Mouse (Mus musculus) kidney, postnatal 0 days (tissue): ENCODE results near the gene Aff2. TPM values are rescaled to one million over a fixed set of nuclear protein-coding genes. Genes with fewer than 3 reads are reported as not detected.

Experiments
- ATAC-seq: fragments of 200-750 bp; cut with Nextera tagmentation; replicated peaks from 2 replicates; pipeline ENCODE4 v1.8.0; 2017; ENCODE audit warnings: low read depth, moderate number of reproducible peaks, moderate TSS enrichment, moderate library complexity; ENCODE audit not compliant: low FRiP score
- DNase-seq: peaks from one replicate; pipeline ENCODE4 v3.0.0-alpha.2; 2016; ENCODE audit warnings: low spot score
- H3K27ac ChIP-seq: fragments of 300-500 bp; sonication (generic); 2 replicates; pipeline ENCODE4 v1.5.1; 2014; ENCODE audit warnings: mild to moderate bottlenecking
- H3K27me3 ChIP-seq: fragments of 300-500 bp; sonication (generic); 2 replicates; pipeline ENCODE4 v1.6.1; 2014; ENCODE audit warnings: low read length, mixed read lengths; ENCODE audit not compliant: insufficient read depth
- H3K36me3 ChIP-seq: fragments of 300-500 bp; sonication (generic); 2 replicates; pipeline ENCODE4 v1.6.1; 2014; ENCODE audit warnings: low read length, mixed read lengths; ENCODE audit not compliant: insufficient read depth
- H3K4me1 ChIP-seq: fragments of 300-500 bp; sonication (generic); replicated peaks from 2 replicates; pipeline ENCODE4 v1.6.1; 2014; ENCODE audit warnings: antibody characterized with exemption, low read length, mixed read lengths; ENCODE audit not compliant: insufficient read depth
- H3K4me2 ChIP-seq: fragments of 300-500 bp; sonication (generic); 2 replicates; pipeline ENCODE4 v1.6.1; 2014; ENCODE audit warnings: mild to moderate bottlenecking, low read length, moderate library complexity, mixed read lengths
- H3K4me3 ChIP-seq: fragments of 300-500 bp; sonication (generic); replicated peaks from 2 replicates; pipeline ENCODE4 v1.5.1; 2014; ENCODE audit warnings: low read depth, low read length
- H3K9ac ChIP-seq: fragments of 300-500 bp; sonication (generic); 2 replicates; pipeline ENCODE4 v1.6.1; 2014; ENCODE audit warnings: low read depth, low read length
- H3K9me3 ChIP-seq: fragments of 300-500 bp; sonication (generic); replicated peaks from 2 replicates; pipeline ENCODE4 v1.6.1; 2016; ENCODE audit warnings: low read length, inconsistent platforms, mixed read lengths
- CTCF ChIP-seq: IDR thresholded peaks from 2 replicates; pipeline ENCODE4 v1.5.1; 2016; ENCODE audit warnings: antibody characterized with exemption, low read depth, mild to moderate bottlenecking, moderate library complexity
- WGBS: fragments of 180-500 bp; shearing (Covaris S2); extraction: QIAGEN DNeasy Blood & Tissue Kit; methylation state at CpG from one replicate; pipeline ENCODE4 v1.1.7; 2014; 5-methylcytosine and 5-hydroxymethylcytosine counted together
- polyA plus RNA-seq: library from polyadenylated mRNA; unstranded; fragments of >200 nt; fragmentation: Nextera tagmentation; extraction: Ambion mirVana; gene quantifications from 2 replicates; pipeline ENCODE4 v1.2.1, GENCODE M21; 2015

The Aff2 gene
- polyA plus RNA-seq, 1 experiment from 2014 or later, result 0.83 TPM

DNA sequence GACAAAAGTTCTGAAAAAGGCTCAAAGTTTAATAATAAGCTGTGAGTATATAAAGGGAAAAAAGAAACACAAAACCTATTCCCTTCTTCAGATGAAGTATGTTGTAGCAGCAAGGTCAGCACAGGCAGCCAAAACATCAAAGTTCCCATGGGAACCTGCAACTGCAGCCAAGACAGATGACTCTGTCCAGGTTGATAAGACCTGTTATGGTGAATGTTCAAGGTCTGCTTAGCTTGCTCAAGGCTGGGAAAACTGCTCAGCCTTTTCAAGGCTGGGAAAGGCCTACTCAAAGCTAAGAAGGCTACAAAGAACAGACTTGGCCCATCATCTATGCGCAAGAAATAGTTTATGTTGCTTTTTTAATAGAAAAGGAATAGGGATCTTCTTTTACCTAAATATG is 315.6 kb downstream of the Aff2 start:
- no peak for ATAC-seq
- TF ChIP-seq CTCF, result no peak
- WGBS, result 91% methylated on average over 1 of the region's 1 CpGs
- no peaks in the 10 kb centered on the region for H3K4me1 ChIP-seq
- H3K27me3 ChIP-seq, result no peaks in the 10 kb centered on the region
- H3K4me3 ChIP-seq, result no peak overlapping the region
- H3K9ac ChIP-seq, result no peak overlapping the region
- H3K9me3 ChIP-seq, result no peaks in the 10 kb centered on the region
- DNase-seq, result no peak
- no peak overlapping the region for H3K4me2 ChIP-seq
- H3K36me3 ChIP-seq, result no peaks in the 10 kb centered on the region
- H3K27ac ChIP-seq, result no peak overlapping the region

DNA sequence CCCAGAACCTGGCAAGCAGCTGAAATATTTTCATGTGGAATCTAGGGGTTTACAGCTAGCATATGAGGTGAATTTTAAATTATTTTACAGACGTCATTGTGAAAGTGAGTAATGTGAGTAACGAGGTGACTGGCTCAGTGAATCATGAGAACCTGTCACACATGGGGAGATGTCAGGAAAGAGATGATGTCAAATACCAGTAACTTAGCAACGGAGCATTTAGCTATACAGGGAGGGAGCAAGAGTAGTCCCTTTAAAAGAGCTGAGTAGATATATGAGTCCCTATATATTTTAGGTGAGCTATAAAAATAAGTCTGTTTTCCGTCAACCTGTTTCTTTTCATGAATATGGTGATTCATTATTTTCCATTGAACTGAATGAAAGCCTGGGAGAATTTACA is 338.7 kb downstream of the Aff2 start:
- WGBS, result 57% methylated on average over 4 of the region's 4 CpGs
- ATAC-seq, result no peak
- no peak overlapping the region for H3K27ac ChIP-seq
- no peaks in the 10 kb centered on the region for H3K36me3 ChIP-seq
- H3K4me2 ChIP-seq, result no peak overlapping the region
- H3K4me3 ChIP-seq, result no peak overlapping the region
- H3K27me3 ChIP-seq, result no peaks in the 10 kb centered on the region
- no peaks in the 10 kb centered on the region for H3K9me3 ChIP-seq
- no peaks in the 10 kb centered on the region for H3K4me1 ChIP-seq
- no peak overlapping the region for H3K9ac ChIP-seq
- TF ChIP-seq CTCF, result no peak
- DNase-seq, result no peak

DNA sequence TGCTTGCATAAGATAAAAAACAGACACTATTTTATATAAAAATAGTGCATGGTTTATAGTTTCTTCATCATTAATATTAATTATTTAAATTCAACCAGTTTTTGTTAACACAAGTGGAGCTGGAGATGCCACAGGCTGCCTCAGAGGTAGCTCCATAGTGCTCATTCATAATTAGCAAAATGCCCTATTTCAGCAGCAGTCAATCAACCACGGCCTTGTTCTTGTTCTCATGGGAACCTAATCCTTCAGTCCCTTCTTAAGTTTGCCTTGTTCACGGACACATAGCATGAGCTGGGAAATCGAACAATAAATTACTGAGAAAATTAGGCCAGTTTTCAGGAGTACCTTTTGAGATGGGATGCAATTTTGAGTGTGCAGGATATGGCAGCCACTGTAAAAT is 378.9 kb downstream of the Aff2 start:
- H3K27ac ChIP-seq, result no peak overlapping the region
- TF ChIP-seq CTCF, result no peak
- no peaks in the 10 kb centered on the region for H3K27me3 ChIP-seq
- H3K4me1 ChIP-seq, result no peaks in the 10 kb centered on the region
- H3K36me3 ChIP-seq, result no peaks in the 10 kb centered on the region
- no peaks in the 10 kb centered on the region for H3K9me3 ChIP-seq
- H3K4me3 ChIP-seq, result no peak overlapping the region
- no peak for ATAC-seq
- H3K4me2 ChIP-seq, result no peak overlapping the region
- no peak overlapping the region for H3K9ac ChIP-seq
- no peak for DNase-seq
- WGBS, result 55% methylated on average over 3 of the region's 3 CpGs

DNA sequence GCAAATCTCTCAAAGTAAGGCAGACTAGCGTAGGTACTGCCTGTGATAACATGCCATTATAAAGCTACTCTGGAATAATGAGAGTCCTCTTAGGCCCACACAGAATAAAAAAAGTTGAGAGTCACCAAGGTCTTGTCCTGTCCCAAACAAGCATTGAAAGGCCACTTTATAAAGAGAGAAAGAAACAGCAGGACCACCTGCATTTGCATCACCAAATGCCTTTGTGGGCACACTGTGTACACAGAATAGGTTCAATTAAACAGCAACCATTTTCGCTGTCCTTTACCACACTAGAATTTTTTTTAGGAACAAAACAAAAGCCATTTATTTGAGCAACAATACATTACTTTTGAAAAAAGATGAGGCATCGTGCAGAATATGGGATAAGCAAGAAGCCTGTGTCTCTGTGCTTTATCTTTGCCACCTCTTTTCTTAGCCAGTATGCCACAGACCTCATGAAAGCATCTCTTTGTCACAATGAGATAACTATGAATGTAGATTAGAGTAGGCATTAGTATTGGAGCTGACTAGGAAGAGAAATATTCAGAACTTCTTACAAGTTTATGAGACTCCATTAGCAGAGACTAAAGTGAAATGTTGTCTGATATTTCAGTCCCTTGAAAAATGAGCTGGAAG is 385.0 kb downstream of the Aff2 start:
- no peak for DNase-seq
- WGBS, result 65% methylated on average over 3 of the region's 3 CpGs

DNA sequence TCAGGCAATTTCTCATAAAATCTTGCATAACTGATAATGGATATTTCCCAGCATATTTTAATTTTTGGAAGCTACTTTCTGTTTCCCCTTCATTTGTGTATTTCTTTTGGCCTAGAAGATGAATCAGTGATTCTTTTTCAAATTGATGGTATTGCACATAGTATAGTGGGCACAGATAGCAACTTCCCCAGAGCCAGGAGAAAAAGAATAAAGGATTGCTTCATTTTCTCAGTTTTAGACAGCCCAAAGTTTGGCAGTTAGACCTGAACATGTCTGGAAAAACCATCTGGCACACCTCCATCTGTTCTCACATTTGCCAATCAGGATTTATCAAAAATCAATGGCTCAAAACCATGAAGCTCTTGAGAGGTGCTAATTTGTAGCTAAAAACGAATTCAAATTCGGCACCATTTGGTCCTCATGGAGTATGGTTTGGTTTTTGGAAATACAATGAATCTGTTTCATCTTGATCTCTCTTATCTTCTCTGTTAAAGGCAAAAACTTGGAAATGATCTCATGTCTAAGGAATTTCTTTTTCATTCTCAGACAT is 441.9 kb downstream of the Aff2 start:
- WGBS, result 86% methylated on average over 2 of the region's 2 CpGs
- ATAC-seq, result no peak
- H3K27me3 ChIP-seq, result no peaks in the 10 kb centered on the region

More for the DNA sequence above, 385.0 kb downstream of the Aff2 start:
- Histone ChIP-seq H3K27me3 (no peaks in the 10 kb centered on the region), H3K27ac (no peak overlapping the region), H3K4me1 (no peaks in the 10 kb centered on the region), H3K4me3 (no peak overlapping the region), H3K9ac (no peak overlapping the region), H3K9me3 (no peaks in the 10 kb centered on the region), H3K36me3 (no peaks in the 10 kb centered on the region), H3K4me2 (no peak overlapping the region)
- no peak for ATAC-seq
- no peak for TF ChIP-seq CTCF

DNA sequence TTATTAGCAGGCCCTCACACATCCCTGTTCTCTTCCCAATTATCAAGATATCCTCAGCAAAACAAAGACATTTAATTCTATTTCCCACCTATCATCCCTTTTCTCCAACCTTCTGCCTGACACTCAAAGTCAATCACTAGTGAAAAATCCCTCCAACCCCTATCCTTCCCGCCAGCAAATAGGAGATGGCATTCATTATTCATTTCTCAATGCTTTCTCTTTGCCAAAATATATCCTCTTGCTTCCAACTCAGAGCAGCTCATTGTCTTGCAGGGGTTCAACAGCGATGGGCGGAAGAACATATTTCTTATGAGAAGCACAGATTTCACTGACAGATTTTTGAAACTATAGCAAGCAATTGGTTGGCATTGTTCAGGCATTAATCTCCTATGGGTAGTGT is 442.4 kb downstream of the Aff2 start:
- no peak for DNase-seq
- 90% methylated on average over 3 of the region's 3 CpGs for WGBS
- no peak for TF ChIP-seq CTCF

More for the DNA sequence above, 441.9 kb downstream of the Aff2 start:
- TF ChIP-seq CTCF, result no peak
- H3K9me3 ChIP-seq, result no peaks in the 10 kb centered on the region
- H3K9ac ChIP-seq, result no peak overlapping the region
- no peak overlapping the region for H3K4me3 ChIP-seq
- H3K4me1 ChIP-seq, result no peaks in the 10 kb centered on the region
- no peak overlapping the region for H3K27ac ChIP-seq
- H3K36me3 ChIP-seq, result no peaks in the 10 kb centered on the region
- DNase-seq, result no peak
- H3K4me2 ChIP-seq, result no peak overlapping the region

DNA sequence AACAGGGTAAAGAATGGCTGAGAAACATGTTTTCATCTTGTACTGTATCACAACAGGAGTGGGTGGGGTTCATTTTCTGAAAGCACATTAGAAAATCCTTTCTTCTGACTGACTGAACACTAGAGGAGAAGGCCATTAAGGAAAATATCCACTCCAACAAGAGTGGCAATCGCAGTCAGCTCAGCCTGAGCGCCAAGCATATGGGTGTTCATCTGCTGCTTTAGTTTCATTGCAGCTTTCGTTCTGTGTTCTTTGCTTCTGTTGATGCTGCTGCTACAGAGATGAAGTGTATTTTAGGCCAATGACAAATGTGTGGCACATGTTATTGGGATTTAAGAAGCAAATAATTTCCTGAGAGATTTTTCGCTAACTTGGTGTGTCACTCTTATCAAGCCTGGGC is 451.7 kb downstream of the Aff2 start:
- H3K27me3 ChIP-seq, result no peaks in the 10 kb centered on the region
- DNase-seq, result no peak
- 93% methylated on average over 4 of the region's 4 CpGs for WGBS
- no peak overlapping the region for H3K4me2 ChIP-seq
- no peaks in the 10 kb centered on the region for H3K9me3 ChIP-seq
- H3K4me1 ChIP-seq, result no peaks in the 10 kb centered on the region
- no peak overlapping the region for H3K9ac ChIP-seq
- no peak overlapping the region for H3K27ac ChIP-seq
- no peak for TF ChIP-seq CTCF
- H3K36me3 ChIP-seq, result no peaks in the 10 kb centered on the region
- ATAC-seq, result no peak
- no peak overlapping the region for H3K4me3 ChIP-seq

More for the DNA sequence above, 442.4 kb downstream of the Aff2 start:
- H3K9me3 ChIP-seq, result no peaks in the 10 kb centered on the region
- no peak overlapping the region for H3K4me3 ChIP-seq
- no peaks in the 10 kb centered on the region for H3K27me3 ChIP-seq
- no peak for ATAC-seq
- no peaks in the 10 kb centered on the region for H3K36me3 ChIP-seq
- no peaks in the 10 kb centered on the region for H3K4me1 ChIP-seq
- no peak overlapping the region for H3K27ac ChIP-seq
- H3K9ac ChIP-seq, result no peak overlapping the region
- no peak overlapping the region for H3K4me2 ChIP-seq
